24 mouse cellular contexts compared by ENCODE assay signal in the genomic region with DNA sequence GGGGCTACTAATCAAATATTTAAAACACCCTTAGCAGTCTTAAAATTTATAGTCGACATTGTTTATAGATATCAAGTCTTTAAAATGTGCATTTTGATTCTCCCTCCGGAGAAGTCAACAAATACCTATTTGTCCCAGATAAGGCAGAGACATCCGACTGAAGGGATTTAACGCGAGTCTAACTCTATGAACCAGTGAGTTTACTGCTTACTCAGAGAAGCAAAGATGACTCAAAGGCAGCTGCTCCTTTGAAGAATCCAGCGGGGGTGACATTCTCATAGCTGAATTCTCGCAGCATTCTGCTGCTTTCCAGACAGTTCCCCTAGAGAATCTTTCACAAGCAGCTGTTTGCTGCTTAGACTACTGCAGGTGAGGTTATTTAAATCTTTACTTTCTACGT.
DNase-seq lines count a peak whose midpoint lies in the region; ATAC-seq lines count a peak whose summit lies in the region.
"Had no signal": no experiment of that assay in that cellular context is flagged by ENCODE, and none has a peak within 500 bp of the region (broad histone marks: within the 10 kb centered on the region; RNA-seq: fewer than 3 reads in every experiment).

No protein-coding gene starts in this region.

- no peak overlapping the region for H3K27ac ChIP-seq in midbrain, embryonic 14.5 days (replicated peaks; ENCODE audit: low read depth, low read length)
- no peak overlapping the region for H3K27ac ChIP-seq in midbrain, embryonic 15.5 days
- H3K27ac ChIP-seq: embryonic facial prominence, embryonic 12.5 days; forebrain, embryonic 12.5 days; gastrocnemius, adult 2 months; hindbrain, embryonic 13.5 days; left cerebral cortex, adult 2 months; midbrain, embryonic 12.5 days had no signal

- H3K9me3 ChIP-seq in midbrain, embryonic 14.5 days (ENCODE audit: control insufficient read depth, low read length), result no peaks in the 10 kb centered on the region
- H3K9me3 ChIP-seq in midbrain, embryonic 15.5 days, result no peaks in the 10 kb centered on the region
- H3K9me3 ChIP-seq: embryonic facial prominence, embryonic 12.5 days; forebrain, embryonic 12.5 days; hindbrain, embryonic 13.5 days had no signal

- peak; percentile 2 for DNase-seq in embryo, embryonic 10.5 days (ENCODE audit: low spot score)
- DNase-seq in embryo, embryonic 10 days (ENCODE audit: low spot score), result no peak
- DNase-seq in frontal cortex, postnatal 36 days (ENCODE audit: low spot score in 2 of 2), result peak; percentile 3 to 23
- DNase-seq in frontal cortex, postnatal 10 days (ENCODE audit: low spot score in 2 of 2), result no peak
- peak; percentile 41 for DNase-seq in midbrain, embryonic 14.5 days
- DNase-seq in right cerebral cortex, adult 2 months (ENCODE audit: low spot score in 2 of 2), result peak; percentile 6 to 39
- no peak for DNase-seq in right cerebral cortex, postnatal 14 days
- DNase-seq: adrenal gland, adult 8-10 months; cerebellum, adult 8-10 months; cerebellum, postnatal 36 days; gastrocnemius, adult 2 months; kidney, adult 18-20 months; kidney, postnatal 4 days; liver, postnatal 0 days; lung, postnatal 14 days had no signal

- no peak overlapping the region for H3K9ac ChIP-seq in midbrain, embryonic 14.5 days (replicated peaks; ENCODE audit: low read length)
- H3K9ac ChIP-seq in midbrain, embryonic 15.5 days, result no peak overlapping the region
- H3K9ac ChIP-seq: embryonic facial prominence, embryonic 12.5 days; forebrain, embryonic 12.5 days; hindbrain, embryonic 13.5 days; liver, postnatal 0 days; midbrain, embryonic 12.5 days had no signal

- no peak for ATAC-seq in midbrain, embryonic 14.5 days (ENCODE audit: low FRiP score, low TSS enrichment)
- ATAC-seq in midbrain, embryonic 15.5 days (replicated peaks), result no peak; the same call in 1 of the 2 replicates
- ATAC-seq: inflammation-experienced regulatory T-cells, adult 6 months; liver, postnatal 0 days had no signal

- H3K36me3 ChIP-seq in midbrain, embryonic 14.5 days (ENCODE audit: control insufficient read depth, insufficient read depth, low read length), result no peaks in the 10 kb centered on the region
- no peaks in the 10 kb centered on the region for H3K36me3 ChIP-seq in midbrain, embryonic 15.5 days (replicated peaks)
- H3K36me3 ChIP-seq: embryonic facial prominence, embryonic 12.5 days; forebrain, embryonic 12.5 days; hindbrain, embryonic 13.5 days; midbrain, embryonic 12.5 days had no signal

- no peaks in the 10 kb centered on the region for H3K4me1 ChIP-seq in midbrain, embryonic 14.5 days (ENCODE audit: control insufficient read depth, insufficient read depth, low read length)
- no peaks in the 10 kb centered on the region for H3K4me1 ChIP-seq in midbrain, embryonic 15.5 days
- H3K4me1 ChIP-seq: embryonic facial prominence, embryonic 12.5 days; forebrain, embryonic 12.5 days; hindbrain, embryonic 13.5 days; midbrain, embryonic 12.5 days had no signal

- H3K4me3 ChIP-seq in midbrain, embryonic 14.5 days (replicated peaks; ENCODE audit: low read depth, low read length), result no peak overlapping the region
- no peak overlapping the region for H3K4me3 ChIP-seq in midbrain, embryonic 15.5 days
- H3K4me3 ChIP-seq: embryonic facial prominence, embryonic 12.5 days; erythroblast, embryonic 14.5 days; forebrain, embryonic 12.5 days; gastrocnemius, adult 2 months; hindbrain, embryonic 13.5 days; left cerebral cortex, adult 2 months; midbrain, embryonic 12.5 days had no signal

- WGBS in midbrain, embryonic 14.5 days, result 61% methylated on average over 8 of the region's 8 CpGs
- WGBS in midbrain, embryonic 15.5 days, result 56% methylated on average over 8 of the region's 8 CpGs

- H3K27me3 ChIP-seq in midbrain, embryonic 14.5 days (ENCODE audit: control insufficient read depth, insufficient read depth, low read length), result no peaks in the 10 kb centered on the region
- no peaks in the 10 kb centered on the region for H3K27me3 ChIP-seq in midbrain, embryonic 15.5 days (replicated peaks)
- H3K27me3 ChIP-seq: embryonic facial prominence, embryonic 12.5 days; forebrain, embryonic 12.5 days; hindbrain, embryonic 13.5 days; midbrain, embryonic 12.5 days had no signal

- H3K4me2 ChIP-seq in midbrain, embryonic 14.5 days (ENCODE audit: low read length), result no peak overlapping the region
- no peak overlapping the region for H3K4me2 ChIP-seq in midbrain, embryonic 15.5 days
- H3K4me2 ChIP-seq: embryonic facial prominence, embryonic 12.5 days; forebrain, embryonic 12.5 days; hindbrain, embryonic 13.5 days; liver, embryonic 11.5 days; midbrain, embryonic 12.5 days had no signal

Comparison
In these comparisons a context has a peak if more than half of its experiments do, and no peak if none do; other contexts are left out.
1. DNase-seq: peak in embryo, embryonic 10.5 days (single experiment), frontal cortex, postnatal 36 days (2 of 2), midbrain, embryonic 14.5 days (single experiment) and right cerebral cortex, adult 2 months (2 of 2); none in embryo, embryonic 10 days (single experiment), frontal cortex, postnatal 10 days (0 of 2) and right cerebral cortex, postnatal 14 days (single experiment).